Mouse (Mus musculus): Measurements from ENCODE around the gene Dync2li1.

DNA sequence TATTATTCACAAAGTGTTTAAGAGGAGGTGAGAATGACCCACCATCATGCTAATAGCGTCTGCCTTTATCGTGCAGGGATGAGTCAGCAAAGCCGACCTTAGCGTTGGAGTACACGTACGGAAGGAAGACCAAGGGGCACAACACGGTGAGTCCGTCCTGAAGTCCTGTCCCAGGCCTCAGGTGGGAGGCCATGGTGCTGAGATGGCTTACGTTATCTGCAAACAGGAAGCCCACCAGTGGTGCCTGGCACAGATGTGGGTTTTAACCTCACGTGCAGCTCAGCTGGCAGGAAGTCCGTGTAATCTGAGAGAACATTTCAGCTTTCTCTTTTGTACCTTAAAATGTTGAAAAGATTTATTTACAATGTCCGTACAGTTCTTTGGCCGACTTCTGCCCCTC lies 7.1 kb downstream of the Dync2li1 start:
- TF ChIP-seq POLR2A (IDR thresholded peaks at IDR 0.05; ENCODE audit: extremely low read depth, insufficient read depth, low read length) (no peak), CTCF (IDR thresholded peaks at IDR 0.05; ENCODE audit: extremely low read depth, insufficient read depth, low read length) (no peak)
